Mouse (Mus musculus): ENCODE data around the gene Trim33.
A peak's percentile ranks its signal among the peaks of the same experiment; 100 is the strongest.

Gene Trim33

GRCm38 (mm10) chr3:103400807-103401206 is 121.7 kb downstream of the Trim33 start:
- no peak for DNase-seq (ENCODE audit: low read depth, low spot score)

GRCm38 (mm10) chr3:103401342-103402098 is 122.4 kb downstream of the Trim33 start:
- peak; percentile 26 for DNase-seq (ENCODE audit: low read depth, low spot score)

- no peak for DNase-seq (ENCODE audit: low read depth, low spot score)
These were observed 123.1 kb downstream of the Trim33 start for GRCm38 (mm10) chr3:103402212-103402611.

GRCm38 (mm10) chr3:103405135-103405534 is 126.0 kb downstream of the Trim33 start:
- DNase-seq (ENCODE audit: low read depth, low spot score), result no peak

- no peak for DNase-seq (ENCODE audit: low read depth, low spot score)
These were observed 127.0 kb downstream of the Trim33 start for GRCm38 (mm10) chr3:103405871-103406765.

Data from retina, adult 2 months (tissue).